Mouse (Mus musculus): ENCODE results near the gene Kncn.

DNA sequence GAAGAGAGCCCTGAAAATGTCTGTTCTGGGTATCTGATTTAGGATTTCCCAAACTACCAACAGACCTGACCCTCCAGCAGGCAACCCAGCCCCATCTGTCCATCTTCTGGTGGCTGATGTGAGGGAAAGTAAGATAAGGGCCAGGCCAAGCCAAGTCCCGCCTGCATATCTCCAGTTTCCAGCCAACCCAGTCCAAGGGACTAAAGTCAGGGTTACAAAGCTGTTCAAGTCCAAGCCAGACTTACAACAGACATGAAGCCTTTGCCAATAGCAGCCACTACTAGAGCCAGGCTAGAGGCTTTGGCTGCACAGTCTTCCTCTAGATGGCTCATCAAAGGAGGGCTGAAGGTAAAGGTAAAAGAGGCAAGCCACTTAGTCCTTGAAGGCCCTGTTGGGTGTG lies 23.8 kb downstream of the Kncn start:
- TF ChIP-seq GATA1 (IDR thresholded peaks at IDR 0.05; ENCODE audit: low read length) (no peak), TAL1 (IDR thresholded peaks at IDR 0.05; ENCODE audit: low read length) (no peak)
